Mouse (Mus musculus) megakaryocyte, embryonic 14.5 days (primary cell): ENCODE results near the gene Gle1. TPM values are rescaled to one million over a fixed set of nuclear protein-coding genes. Genes with fewer than 3 reads are reported as not detected.

ENCODE experiments used
- H3K27me3 ChIP-seq: replicated peaks from 2 replicates; pipeline ENCODE3; 2012; ENCODE audit warnings: inconsistent platforms
- H3K36me3 ChIP-seq: replicated peaks from 2 replicates; pipeline ENCODE3; 2012; ENCODE audit warnings: low read length, inconsistent platforms, mixed read lengths
- H3K4me1 ChIP-seq: 2 replicates; pipeline ENCODE4 v1.6.1; 2012; ENCODE audit warnings: inconsistent platforms
- H3K4me3 ChIP-seq: replicated peaks from 2 replicates; pipeline ENCODE3; 2012; ENCODE audit warnings: moderate library complexity, mild to moderate bottlenecking, inconsistent platforms
- H3K9me3 ChIP-seq: 2 replicates; pipeline ENCODE4 v1.6.1; 2012; ENCODE audit warnings: inconsistent platforms
- FLI1 ChIP-seq: IDR thresholded peaks from 2 replicates; pipeline ENCODE4 v1.6.1; 2012; ENCODE audit warnings: low read length, inconsistent platforms, mixed read lengths
- GATA1 ChIP-seq: IDR thresholded peaks from 3 replicates; pipeline ENCODE4 v1.6.1; 2012; ENCODE audit warnings: mixed read lengths, low read length, inconsistent platforms, borderline replicate concordance
- polyA plus RNA-seq: library from polyadenylated mRNA; stranded (reverse); fragments of >175 nt; gene quantifications from 2 replicates; pipeline ENCODE4 v1.2.3, GENCODE M21; 2012; ENCODE audit warnings: low replicate concordance; ENCODE audit not compliant: insufficient read depth

Gle1 gene
- polyA plus RNA-seq, 1 experiment: 30.4 TPM

DNA sequence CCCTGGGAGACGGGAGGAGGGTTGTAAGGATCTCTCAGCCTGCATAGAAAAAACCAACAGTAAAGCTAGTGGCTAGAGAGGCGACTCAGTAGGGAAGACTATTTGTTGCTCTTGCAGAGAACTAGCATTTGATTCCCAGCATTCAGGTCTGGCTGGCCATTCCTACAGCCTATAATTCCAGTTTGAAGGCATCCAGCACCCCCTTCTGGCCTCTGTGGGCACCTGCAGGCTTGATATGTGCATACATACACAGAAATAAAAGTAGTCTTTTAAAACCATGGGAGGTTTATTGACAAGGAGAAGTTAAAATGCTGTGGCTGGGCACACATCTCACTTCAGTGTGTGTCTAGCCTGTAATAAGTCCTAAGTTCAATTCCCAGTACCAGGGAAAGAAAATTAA lies 25.2 kb upstream of the Gle1 start:
- Histone ChIP-seq H3K4me1 (no peaks in the 10 kb centered on the region), H3K27me3 (no peaks in the 10 kb centered on the region), H3K4me3 (no peak overlapping the region), H3K9me3 (no peaks in the 10 kb centered on the region), H3K36me3 (peaks cover 90% of the 10 kb centered on the region)
- no peak for TF ChIP-seq FLI1
- TF ChIP-seq GATA1: no peak

GRCm38 (mm10) chr2:29917621-29918020 lies 17.6 kb upstream of the Gle1 start:
- Histone ChIP-seq H3K36me3 (peaks cover 95% of the 10 kb centered on the region), H3K9me3 (no peaks in the 10 kb centered on the region), H3K4me1 (peaks cover 10% of the 10 kb centered on the region; the same call in 1 of the 2 replicates), H3K4me3 (no peak overlapping the region), H3K27me3 (no peaks in the 10 kb centered on the region)
- TF ChIP-seq FLI1 (no peak), GATA1 (no peak)

- peaks cover 97% of the 10 kb centered on the region for H3K36me3 ChIP-seq
Measured at GRCm38 (mm10) chr2:29922011-29922410, 13.2 kb upstream of the Gle1 start.

DNA sequence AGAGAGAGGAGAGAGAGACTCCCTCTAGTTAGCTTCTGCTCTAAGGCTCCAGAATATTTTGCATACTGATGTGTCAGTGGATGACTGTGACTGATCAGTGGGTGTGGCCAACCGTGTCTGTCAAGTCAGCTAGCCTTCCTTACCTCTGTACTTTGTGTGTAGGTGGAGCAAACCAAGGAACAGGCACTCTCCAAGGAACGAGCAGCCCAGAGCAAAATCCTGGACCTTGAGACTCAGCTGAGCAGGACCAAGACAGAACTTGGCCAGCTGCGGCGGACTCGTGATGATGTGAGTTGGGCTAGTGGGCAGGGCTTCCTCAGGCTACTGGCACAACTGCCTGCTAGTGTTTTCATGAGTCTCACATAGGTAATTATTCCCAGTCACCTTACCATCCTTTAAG lies 8.7 kb upstream of the Gle1 start:
- H3K27me3 ChIP-seq: no peaks in the 10 kb centered on the region
- H3K36me3 ChIP-seq: peaks cover 96% of the 10 kb centered on the region
- TF ChIP-seq GATA1 (no peak), FLI1 (no peak)

More at GRCm38 (mm10) chr2:29922011-29922410, 13.2 kb upstream of the Gle1 start:
- Histone ChIP-seq H3K4me3 (no peak overlapping the region), H3K4me1 (peaks cover 9% of the 10 kb centered on the region; the same call in 1 of the 2 replicates), H3K9me3 (no peaks in the 10 kb centered on the region), H3K27me3 (no peaks in the 10 kb centered on the region)
- TF ChIP-seq FLI1 (no peak), GATA1 (no peak)

DNA sequence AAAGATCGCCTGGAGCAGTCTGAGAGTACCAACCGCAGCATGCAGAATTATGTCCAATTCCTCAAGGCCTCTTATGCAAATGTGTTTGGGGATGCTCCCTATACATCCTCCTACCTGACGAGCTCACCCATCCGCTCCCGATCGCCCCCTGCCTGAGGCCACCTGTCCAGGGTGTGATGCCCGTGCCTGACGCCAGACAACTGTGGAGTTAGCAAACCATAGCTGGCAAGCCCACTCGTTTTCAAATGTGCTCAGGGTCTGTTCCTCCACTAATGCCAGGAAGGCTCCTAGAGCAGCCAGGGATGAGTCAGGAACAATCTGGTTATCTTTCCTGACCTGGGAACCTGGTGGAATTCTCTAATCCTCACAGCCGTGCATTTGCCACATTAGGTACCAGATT lies 4.7 kb upstream of the Gle1 start:
- Histone ChIP-seq H3K4me1 (peaks cover 6% of the 10 kb centered on the region; the same call in 1 of the 2 replicates), H3K27me3 (no peaks in the 10 kb centered on the region), H3K9me3 (no peaks in the 10 kb centered on the region), H3K4me3 (no peak overlapping the region), H3K36me3 (peaks cover 61% of the 10 kb centered on the region)
- no peak for TF ChIP-seq GATA1
- no peak for TF ChIP-seq FLI1

More for the DNA sequence above, 8.7 kb upstream of the Gle1 start:
- no peaks in the 10 kb centered on the region for H3K9me3 ChIP-seq
- no peak overlapping the region for H3K4me3 ChIP-seq
- H3K4me1 ChIP-seq: no peaks in the 10 kb centered on the region

DNA sequence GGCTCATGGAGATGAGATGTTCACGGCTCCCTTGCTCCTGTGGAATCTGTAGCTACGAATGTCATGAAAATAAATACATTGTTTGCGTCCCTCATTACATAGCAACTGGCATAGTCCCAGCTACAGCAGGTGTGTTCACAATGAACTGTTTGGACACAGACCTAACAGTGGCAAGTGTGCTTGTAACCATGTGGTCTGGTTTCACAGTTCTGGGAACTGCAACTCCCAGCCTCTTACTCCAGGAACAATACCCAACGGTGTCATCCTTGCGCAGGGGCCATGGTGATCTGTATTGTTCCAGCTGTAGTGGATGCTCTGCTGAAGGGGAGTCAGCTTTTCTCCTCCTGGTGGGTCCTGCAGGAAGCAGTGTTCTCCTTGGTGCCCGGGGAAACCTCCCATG lies 4.0 kb upstream of the Gle1 start:
- Histone ChIP-seq H3K4me3 (no peak overlapping the region), H3K36me3 (peaks cover 54% of the 10 kb centered on the region)
- TF ChIP-seq GATA1 (no peak), FLI1 (no peak)

DNA sequence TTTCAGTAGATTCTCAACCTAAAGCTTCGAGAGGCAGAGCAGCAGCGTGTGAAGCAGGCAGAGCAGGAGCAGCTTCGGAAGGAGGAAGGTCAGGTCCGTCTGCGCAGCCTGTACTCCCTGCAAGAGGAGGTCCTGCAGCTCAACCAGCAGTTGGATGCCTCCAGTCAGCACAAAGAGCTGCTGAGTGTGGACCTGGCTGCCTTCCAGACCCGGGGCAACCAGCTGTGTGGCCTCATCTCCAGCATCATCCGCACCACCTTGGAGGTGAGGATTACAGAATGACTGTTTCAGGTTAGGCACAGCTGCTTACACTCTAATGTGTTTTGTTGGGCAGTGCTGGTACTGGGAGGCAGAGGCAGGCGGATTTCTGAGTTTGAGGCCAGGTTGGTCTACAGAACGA lies 4.8 kb downstream of the Gle1 start:
- Histone ChIP-seq H3K27me3 (no peaks in the 10 kb centered on the region), H3K9me3 (no peaks in the 10 kb centered on the region), H3K4me1 (peaks cover 46% of the 10 kb centered on the region), H3K36me3 (peaks cover 82% of the 10 kb centered on the region), H3K4me3 (no peak overlapping the region)
- TF ChIP-seq FLI1 (no peak), GATA1 (no peak)

More for the DNA sequence above, 4.0 kb upstream of the Gle1 start:
- H3K9me3 ChIP-seq: no peaks in the 10 kb centered on the region
- H3K4me1 ChIP-seq: peaks cover 10% of the 10 kb centered on the region
- H3K27me3 ChIP-seq: no peaks in the 10 kb centered on the region

DNA sequence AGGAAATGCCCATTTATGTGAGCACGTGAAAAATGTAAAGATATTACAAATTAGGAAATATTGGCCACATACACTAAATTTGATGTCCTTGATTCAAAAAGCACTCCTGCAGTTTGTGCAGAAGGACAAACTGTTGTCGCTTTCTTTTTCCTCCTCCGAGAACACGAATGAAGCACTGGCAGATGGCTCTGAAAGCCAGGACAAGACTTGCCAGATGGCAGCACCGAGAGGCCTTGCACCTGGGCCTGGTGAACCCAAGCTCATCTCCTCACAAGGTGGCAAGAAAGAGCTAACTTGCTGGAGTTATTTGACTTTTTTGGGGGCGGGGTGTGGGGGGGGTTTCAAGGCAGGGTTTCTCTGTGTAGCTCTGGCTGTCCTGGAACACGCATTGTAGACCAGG lies 5.6 kb downstream of the Gle1 start:
- no peaks in the 10 kb centered on the region for H3K9me3 ChIP-seq
- H3K4me1 ChIP-seq: peaks cover 53% of the 10 kb centered on the region
- H3K36me3 ChIP-seq: peaks cover 88% of the 10 kb centered on the region
- TF ChIP-seq GATA1 (no peak), FLI1 (no peak)
- no peak overlapping the region for H3K4me3 ChIP-seq
- H3K27me3 ChIP-seq: no peaks in the 10 kb centered on the region

DNA sequence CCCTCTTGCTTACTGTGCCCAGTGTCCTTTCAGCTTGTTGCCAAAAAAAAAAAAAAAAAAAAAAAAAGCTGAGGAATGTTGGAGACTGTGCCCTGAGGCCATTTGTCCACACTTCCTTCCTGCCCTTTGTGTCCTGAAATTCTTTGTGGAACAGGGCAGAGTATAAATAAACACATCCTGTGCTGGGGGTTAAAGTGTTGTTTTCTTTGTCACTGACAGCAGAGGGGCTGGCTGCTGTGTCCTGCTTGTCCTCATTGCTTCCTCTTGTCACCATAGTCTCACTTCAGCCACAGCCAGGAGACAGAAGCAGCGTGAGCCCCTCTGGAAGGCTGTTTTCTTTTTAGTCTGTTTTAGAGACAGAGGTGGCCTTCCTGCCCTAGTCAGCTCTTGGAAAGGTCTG lies 9.5 kb downstream of the Gle1 start:
- H3K4me3 ChIP-seq: no peak overlapping the region
- H3K27me3 ChIP-seq: no peaks in the 10 kb centered on the region
- H3K36me3 ChIP-seq: peaks cover 92% of the 10 kb centered on the region
- peaks cover 66% of the 10 kb centered on the region for H3K4me1 ChIP-seq
- no peaks in the 10 kb centered on the region for H3K9me3 ChIP-seq
- no peak for TF ChIP-seq GATA1
- TF ChIP-seq FLI1: no peak

DNA sequence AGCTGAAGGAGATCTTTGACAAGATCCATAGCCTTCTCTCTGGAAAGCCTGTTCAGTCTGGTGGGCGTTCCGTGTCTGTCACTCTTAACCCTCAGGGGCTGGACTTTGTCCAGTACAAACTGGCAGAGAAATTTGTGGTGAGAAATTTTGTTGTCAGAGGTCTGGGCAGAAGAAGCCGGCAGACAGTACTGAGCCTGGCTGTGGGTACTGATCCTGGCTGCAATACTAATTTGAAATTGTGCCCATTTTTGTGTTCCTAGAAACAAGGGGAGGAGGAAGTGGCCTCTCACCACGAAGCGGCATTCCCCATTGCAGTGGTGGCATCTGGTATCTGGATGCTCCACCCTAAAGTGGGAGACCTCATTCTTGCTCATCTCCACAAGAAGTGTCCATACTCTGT lies 13.7 kb downstream of the Gle1 start:
- TF ChIP-seq GATA1 (no peak), FLI1 (no peak)

GRCm38 (mm10) chr2:29961246-29961645 lies 26.0 kb downstream of the Gle1 start:
- Histone ChIP-seq H3K9me3 (no peaks in the 10 kb centered on the region), H3K27me3 (no peaks in the 10 kb centered on the region), H3K4me1 (peaks cover 31% of the 10 kb centered on the region), H3K4me3 (no peak overlapping the region), H3K36me3 (peaks cover 40% of the 10 kb centered on the region)
- TF ChIP-seq GATA1 (no peak), FLI1 (no peak)

More for the DNA sequence above, 13.7 kb downstream of the Gle1 start:
- Histone ChIP-seq H3K9me3 (no peaks in the 10 kb centered on the region), H3K36me3 (peaks cover 82% of the 10 kb centered on the region), H3K27me3 (no peaks in the 10 kb centered on the region), H3K4me1 (peaks cover 58% of the 10 kb centered on the region), H3K4me3 (no peak overlapping the region)
